Mouse (Mus musculus) ES-Bruce4 (cell line): Measurements from ENCODE around the gene Ube2h.

Experiments
- CTCF ChIP-seq: IDR thresholded peaks from one replicate; pipeline ENCODE4 v1.8.1; 2011; ENCODE audit warnings: low read depth, low read length
- EP300 ChIP-seq: IDR thresholded peaks from 2 replicates; pipeline ENCODE4 v1.6.1; 2011; ENCODE audit warnings: low read depth, low read length; ENCODE audit not compliant: insufficient read depth
- POLR2A ChIP-seq: IDR thresholded peaks from one replicate; pipeline ENCODE4 v1.8.1; 2011; ENCODE audit warnings: low read length; ENCODE audit not compliant: insufficient read depth

DNA sequence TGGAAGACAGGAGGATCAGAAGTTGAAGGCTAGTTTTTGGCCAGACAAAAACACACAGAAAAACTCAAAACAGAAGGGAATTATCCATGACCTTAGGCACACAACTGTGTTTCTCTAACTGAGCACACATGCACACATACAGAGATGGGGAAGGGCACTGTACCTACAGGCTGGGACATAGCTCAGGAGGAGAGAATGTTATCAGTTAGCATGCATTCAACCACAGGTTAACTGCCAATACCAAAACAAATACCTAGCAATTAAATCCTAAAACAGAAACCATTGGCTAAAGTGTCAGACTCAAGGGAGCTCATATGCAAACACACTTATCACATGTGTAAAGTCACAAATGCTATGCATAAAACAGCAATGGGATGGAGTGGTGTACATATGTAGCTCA lies 20.2 kb downstream of the Ube2h start:
- TF ChIP-seq EP300 (no peak), CTCF (no peak), POLR2A (no peak)
